Mouse (Mus musculus) brain, embryonic 14.5 days (tissue): Measurements from ENCODE around the gene Tubb2b. TPM values are rescaled to one million over a fixed set of nuclear protein-coding genes. Genes with fewer than 3 reads are reported as not detected.

ENCODE experiments used
- DNase-seq: peaks from one replicate; pipeline ENCODE4 v3.0.0-alpha.2; 2011; ENCODE audit warnings: low read depth
- CTCF ChIP-seq: fragments of 200-500 bp; IDR thresholded peaks from 2 replicates; pipeline ENCODE4 v1.5.1; 2012; ENCODE audit warnings: inconsistent platforms, mild to moderate bottlenecking, moderate library complexity, borderline replicate concordance; ENCODE audit not compliant: insufficient read depth, insufficient read length; ENCODE audit errors: extremely low read depth
- POLR2A ChIP-seq: fragments of 200-500 bp; IDR thresholded peaks from 2 replicates; pipeline ENCODE4 v1.6.1; 2012; ENCODE audit warnings: mild to moderate bottlenecking, inconsistent platforms, borderline replicate concordance; ENCODE audit not compliant: poor library complexity, insufficient read depth, insufficient read length, severe bottlenecking; ENCODE audit errors: extremely low read depth
- polyA plus RNA-seq: library from polyadenylated mRNA; depleted of rRNA; stranded (reverse); fragments of >200 nt; gene quantifications from 2 replicates; pipeline ENCODE4 v1.2.3, GENCODE M21; 2012

Gene Tubb2b
- polyA plus RNA-seq, 1 experiment, result 7,416 TPM

- TF ChIP-seq CTCF (no peak), POLR2A (no peak)
- DNase-seq, result no peak
These were observed 2.6 kb upstream of the Tubb2b start for GRCm38 (mm10) chr13:34132875-34133274.

GRCm38 (mm10) chr13:34132299-34132698 is 2.0 kb upstream of the Tubb2b start:
- peak; percentile 75 for DNase-seq
- no peak for TF ChIP-seq POLR2A
- TF ChIP-seq CTCF, result no peak

GRCm38 (mm10) chr13:34131708-34132060 is 1.4 kb upstream of the Tubb2b start:
- peak; percentile 55 for TF ChIP-seq CTCF
- peak; percentile 22; the same call in 1 of the 2 replicates for TF ChIP-seq POLR2A
- peak; percentile 96 for DNase-seq

- peak; percentile 97 for DNase-seq
- TF ChIP-seq POLR2A (peak; percentile 47; the same call in 1 of the 2 replicates), CTCF (no peak)
These were observed 893 bp upstream of the Tubb2b start for GRCm38 (mm10) chr13:34131011-34131707.

- TF ChIP-seq CTCF (peak; percentile 26; the same call in 1 of the 2 replicates), POLR2A (no peak)
These were observed 611 bp downstream of the Tubb2b start for GRCm38 (mm10) chr13:34129485-34130225.

GRCm38 (mm10) chr13:34128276-34129114 is 1.8 kb downstream of the Tubb2b start:
- peak; percentile 53 for DNase-seq
- TF ChIP-seq POLR2A (no peak), CTCF (no peak)

More at GRCm38 (mm10) chr13:34129485-34130225, 611 bp downstream of the Tubb2b start:
- DNase-seq, result peak; percentile 93

GRCm38 (mm10) chr13:34125711-34126110 is 4.6 kb downstream of the Tubb2b start:
- DNase-seq, result no peak
- TF ChIP-seq CTCF (no peak), POLR2A (no peak)

- no peak for DNase-seq
- TF ChIP-seq CTCF (no peak), POLR2A (no peak)
These were observed 9.7 kb downstream of the Tubb2b start for GRCm38 (mm10) chr13:34120536-34120935.

GRCm38 (mm10) chr13:34119406-34119805 is 10.9 kb downstream of the Tubb2b start:
- DNase-seq, result no peak
- no peak for TF ChIP-seq POLR2A
- no peak for TF ChIP-seq CTCF

GRCm38 (mm10) chr13:34118816-34119215 is 11.4 kb downstream of the Tubb2b start:
- DNase-seq, result no peak
- TF ChIP-seq CTCF (no peak), POLR2A (no peak)

GRCm38 (mm10) chr13:34116508-34116907 is 13.8 kb downstream of the Tubb2b start:
- DNase-seq, result no peak
- TF ChIP-seq POLR2A, result no peak
- no peak for TF ChIP-seq CTCF
